Mouse (Mus musculus): ENCODE measurements around the gene Zfp609. TPM values are rescaled to one million over a fixed set of nuclear protein-coding genes. Genes with fewer than 3 reads are reported as not detected.
"Not testable (repeated sequence)": the region's sequence is repeated elsewhere in the genome, so short reads cannot be mapped to it uniquely, and the experiment has no call there.

The Zfp609 gene
- polyA plus RNA-seq, 1 experiment, result 30.4 TPM

DNA sequence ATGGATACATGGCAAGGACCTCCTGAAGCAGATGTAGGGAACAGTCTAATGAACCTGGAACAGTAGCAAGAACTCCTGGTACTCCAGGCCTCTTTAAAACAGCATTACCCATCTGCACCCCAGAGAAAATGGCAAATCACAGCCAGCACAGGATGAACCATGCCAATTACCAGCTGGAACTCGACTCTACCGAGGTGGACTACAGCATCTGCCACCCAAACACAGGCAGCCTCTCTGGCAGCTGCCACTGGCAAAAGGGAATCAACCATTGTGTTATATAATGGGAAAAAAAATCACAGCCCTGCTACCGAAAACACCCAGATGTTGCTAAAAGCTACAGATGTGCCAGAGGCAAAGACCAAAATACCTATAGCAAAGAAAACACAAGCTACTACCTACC, 34.3 kb downstream of the Zfp609 start:
- TF ChIP-seq POLR2A (IDR thresholded peaks at IDR 0.05; ENCODE audit: low read depth, low read length) (no peak), CTCF (IDR thresholded peaks at IDR 0.05; ENCODE audit: borderline replicate concordance, insufficient read depth, low read length) (no peak)
- Histone ChIP-seq H3K4me1 (ENCODE audit: control insufficient read depth, insufficient read depth, low read length) (peaks cover 17% of the 10 kb centered on the region), H3K4me3 (ENCODE audit: insufficient read depth, low read length) (no peak overlapping the region), H3K27ac (ENCODE audit: insufficient read depth, low read length) (no peak overlapping the region)

DNA sequence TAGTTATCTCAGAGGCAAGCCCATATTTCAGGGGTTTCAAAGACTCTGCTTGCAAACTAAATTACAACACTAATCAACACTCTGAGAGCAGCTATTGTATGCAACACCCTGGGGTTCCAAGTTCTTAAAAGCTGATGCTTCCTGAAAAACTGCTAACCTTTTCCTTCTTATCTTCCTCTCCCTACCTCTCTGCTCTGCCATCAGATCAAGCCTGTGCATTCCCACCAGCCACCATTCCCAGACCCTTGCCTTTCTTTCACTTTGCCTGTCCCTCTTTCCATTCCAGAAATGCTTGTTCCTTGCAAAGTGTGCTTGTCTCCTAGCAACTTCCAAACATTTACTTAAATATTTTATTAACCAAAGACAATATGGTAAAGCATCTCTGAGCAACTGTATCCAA, 35.5 kb downstream of the Zfp609 start:
- Histone ChIP-seq H3K4me1 (ENCODE audit: control insufficient read depth, insufficient read depth, low read length) (peaks cover 17% of the 10 kb centered on the region), H3K27ac (ENCODE audit: insufficient read depth, low read length) (no peak overlapping the region), H3K4me3 (ENCODE audit: insufficient read depth, low read length) (no peak overlapping the region)
- TF ChIP-seq POLR2A (IDR thresholded peaks at IDR 0.05; ENCODE audit: low read depth, low read length) (no peak), CTCF (IDR thresholded peaks at IDR 0.05; ENCODE audit: borderline replicate concordance, insufficient read depth, low read length) (no peak)

DNA sequence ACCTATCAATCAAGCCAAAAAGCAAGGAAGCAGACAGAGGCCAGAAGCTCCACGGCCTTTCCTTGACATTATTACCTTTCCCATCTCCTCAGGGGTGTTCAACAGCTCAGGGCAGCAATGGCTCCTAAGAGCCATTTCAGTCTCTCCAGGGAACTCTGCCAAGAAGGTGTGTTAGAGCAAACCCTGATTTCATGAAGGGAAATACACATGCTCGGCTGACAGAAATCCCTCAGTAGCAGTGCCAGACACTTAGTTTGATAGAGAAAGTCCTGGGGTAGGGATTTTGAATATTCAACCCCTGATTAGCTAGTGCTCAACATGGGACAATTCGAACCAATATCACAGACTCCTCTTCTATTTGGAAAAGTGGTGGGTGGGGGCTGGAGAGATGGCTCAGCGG, 36.3 kb downstream of the Zfp609 start:
- no peak overlapping the region for H3K4me3 ChIP-seq (ENCODE audit: insufficient read depth, low read length)
- TF ChIP-seq CTCF (IDR thresholded peaks at IDR 0.05; ENCODE audit: borderline replicate concordance, insufficient read depth, low read length) (no peak), POLR2A (IDR thresholded peaks at IDR 0.05; ENCODE audit: low read depth, low read length) (no peak)
- H3K4me1 ChIP-seq (ENCODE audit: control insufficient read depth, insufficient read depth, low read length), result peaks cover 17% of the 10 kb centered on the region
- H3K27ac ChIP-seq (ENCODE audit: insufficient read depth, low read length), result no peak overlapping the region

DNA sequence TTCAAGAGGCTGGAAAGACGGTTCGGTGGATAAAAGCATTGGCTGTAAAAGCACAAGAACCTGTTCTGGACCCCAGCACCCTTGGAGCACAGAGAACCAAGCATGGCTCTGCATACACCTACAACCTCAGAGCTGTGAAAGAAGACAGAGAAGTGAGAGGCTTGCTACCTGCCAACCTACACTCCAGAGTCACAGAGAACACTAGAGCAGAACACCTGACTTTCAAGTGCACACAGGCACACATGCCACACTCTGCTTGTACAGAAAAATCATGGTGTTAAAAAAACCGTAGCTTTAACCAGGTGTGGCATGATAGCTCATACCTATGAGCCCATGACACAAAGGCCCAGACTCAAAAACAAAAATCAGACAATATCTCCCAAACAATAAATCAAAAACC, 37.6 kb downstream of the Zfp609 start:
- Histone ChIP-seq H3K4me1 (ENCODE audit: control insufficient read depth, insufficient read depth, low read length) (peaks cover 12% of the 10 kb centered on the region), H3K4me3 (ENCODE audit: insufficient read depth, low read length) (no peak overlapping the region), H3K27ac (ENCODE audit: insufficient read depth, low read length) (no peak overlapping the region)
- TF ChIP-seq POLR2A (IDR thresholded peaks at IDR 0.05; ENCODE audit: low read depth, low read length) (no peak), CTCF (IDR thresholded peaks at IDR 0.05; ENCODE audit: borderline replicate concordance, insufficient read depth, low read length) (no peak)

DNA sequence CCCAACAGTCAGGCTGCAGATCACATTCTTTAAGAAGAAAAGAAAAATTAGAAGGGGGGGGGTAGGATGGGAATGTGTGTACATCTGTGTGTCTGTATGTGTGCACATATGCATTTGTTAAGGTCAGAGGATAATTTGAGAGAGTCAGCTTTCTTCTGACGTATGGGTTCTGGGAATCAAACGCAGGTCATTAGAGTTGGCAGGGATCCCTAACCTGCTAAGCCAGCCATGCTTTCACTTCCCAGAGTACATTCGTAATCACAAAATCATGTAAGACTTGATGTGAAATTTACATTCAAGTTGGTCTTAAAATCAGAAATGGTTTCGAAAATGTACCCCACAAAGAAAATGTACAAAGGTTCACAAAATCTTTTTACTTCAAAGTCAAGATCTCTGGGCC, 38.8 kb downstream of the Zfp609 start:
- peak overlapping the region; percentile 26; the same call in 1 of the 2 replicates for H3K27ac ChIP-seq (ENCODE audit: insufficient read depth, low read length)
- TF ChIP-seq POLR2A (IDR thresholded peaks at IDR 0.05; ENCODE audit: low read depth, low read length) (no peak), CTCF (IDR thresholded peaks at IDR 0.05; ENCODE audit: borderline replicate concordance, insufficient read depth, low read length) (no peak)
- no peak overlapping the region for H3K4me3 ChIP-seq (ENCODE audit: insufficient read depth, low read length)

DNA sequence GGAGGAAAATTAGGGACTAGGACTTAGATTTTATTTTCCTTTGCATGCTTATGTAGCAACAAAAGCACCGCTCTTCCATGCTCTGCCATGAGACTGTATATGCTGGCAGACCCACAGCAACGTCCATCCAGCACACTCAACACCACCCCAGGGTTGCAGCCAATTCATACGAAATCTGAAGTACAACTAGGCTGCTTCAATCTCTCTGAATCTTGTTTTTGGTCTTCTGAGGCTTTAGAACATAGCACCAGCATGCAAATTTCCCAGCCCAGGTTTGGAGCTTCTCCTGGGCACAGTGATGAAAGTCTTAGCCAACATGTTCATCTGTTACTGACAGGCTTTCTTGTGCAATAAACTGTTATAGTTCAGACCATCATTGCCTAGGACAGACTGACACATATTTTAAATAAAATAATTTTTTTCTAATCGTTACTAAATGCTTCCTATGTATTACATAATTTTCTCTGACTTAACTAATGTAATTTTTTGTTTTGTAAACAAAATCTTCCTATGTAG, 39.5 kb downstream of the Zfp609 start:
- no peak overlapping the region for H3K27ac ChIP-seq (ENCODE audit: insufficient read depth, low read length)
- TF ChIP-seq POLR2A (IDR thresholded peaks at IDR 0.05; ENCODE audit: low read depth, low read length) (no peak), CTCF (IDR thresholded peaks at IDR 0.05; ENCODE audit: borderline replicate concordance, insufficient read depth, low read length) (no peak)
- no peak overlapping the region for H3K4me3 ChIP-seq (ENCODE audit: insufficient read depth, low read length)
- H3K4me1 ChIP-seq (ENCODE audit: control insufficient read depth, insufficient read depth, low read length), result peaks cover 12% of the 10 kb centered on the region

More for the DNA sequence above, 38.8 kb downstream of the Zfp609 start:
- peaks cover 12% of the 10 kb centered on the region for H3K4me1 ChIP-seq (ENCODE audit: control insufficient read depth, insufficient read depth, low read length)

DNA sequence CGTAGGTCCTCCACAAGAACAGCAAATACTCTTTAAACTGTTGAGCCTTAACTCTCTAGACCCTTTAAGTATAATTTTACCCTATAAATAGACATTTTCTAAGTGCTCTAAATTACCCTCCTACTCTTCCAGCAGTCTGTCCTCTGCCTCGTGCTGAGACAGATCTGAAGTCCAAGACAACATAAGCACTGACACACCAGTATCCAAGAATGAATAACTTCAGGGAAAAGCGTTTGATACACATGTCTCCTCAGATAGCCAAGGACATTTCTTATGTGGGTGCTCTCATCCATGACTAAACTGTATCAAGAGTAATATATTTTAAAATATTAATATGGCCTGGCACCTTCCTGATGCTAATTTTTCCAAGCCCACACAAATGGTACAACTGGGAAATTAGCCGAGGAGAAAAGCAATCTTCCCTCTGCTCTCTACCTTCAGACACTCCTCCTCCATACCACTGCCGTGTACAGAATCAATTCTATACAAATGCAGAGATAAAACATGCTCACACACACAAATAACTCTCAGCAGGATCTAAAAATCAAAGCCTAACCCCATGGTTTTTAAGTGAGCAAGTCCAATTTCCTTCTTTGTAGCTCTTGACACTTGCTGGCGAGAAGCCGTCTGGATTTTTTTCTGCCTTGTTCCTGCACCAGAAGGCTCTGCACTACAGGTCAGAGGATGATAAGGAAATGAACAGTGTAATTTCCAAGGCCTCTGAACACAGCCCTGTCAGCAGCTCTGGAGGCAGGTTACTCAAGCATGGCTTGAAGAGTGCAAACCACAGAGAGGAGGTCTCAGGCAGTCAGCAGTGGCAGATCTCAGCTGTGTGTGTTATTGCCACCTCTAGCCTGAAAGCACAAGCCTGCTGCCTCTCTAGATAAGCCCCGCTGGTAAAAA, 40.2 kb downstream of the Zfp609 start:
- H3K4me3 ChIP-seq (ENCODE audit: insufficient read depth, low read length), result no peak overlapping the region
- H3K4me1 ChIP-seq (ENCODE audit: control insufficient read depth, insufficient read depth, low read length), result peaks cover 11% of the 10 kb centered on the region
- H3K27ac ChIP-seq (ENCODE audit: insufficient read depth, low read length), result no peak overlapping the region
- TF ChIP-seq POLR2A (IDR thresholded peaks at IDR 0.05; ENCODE audit: low read depth, low read length) (no peak), CTCF (IDR thresholded peaks at IDR 0.05; ENCODE audit: borderline replicate concordance, insufficient read depth, low read length) (no peak)

DNA sequence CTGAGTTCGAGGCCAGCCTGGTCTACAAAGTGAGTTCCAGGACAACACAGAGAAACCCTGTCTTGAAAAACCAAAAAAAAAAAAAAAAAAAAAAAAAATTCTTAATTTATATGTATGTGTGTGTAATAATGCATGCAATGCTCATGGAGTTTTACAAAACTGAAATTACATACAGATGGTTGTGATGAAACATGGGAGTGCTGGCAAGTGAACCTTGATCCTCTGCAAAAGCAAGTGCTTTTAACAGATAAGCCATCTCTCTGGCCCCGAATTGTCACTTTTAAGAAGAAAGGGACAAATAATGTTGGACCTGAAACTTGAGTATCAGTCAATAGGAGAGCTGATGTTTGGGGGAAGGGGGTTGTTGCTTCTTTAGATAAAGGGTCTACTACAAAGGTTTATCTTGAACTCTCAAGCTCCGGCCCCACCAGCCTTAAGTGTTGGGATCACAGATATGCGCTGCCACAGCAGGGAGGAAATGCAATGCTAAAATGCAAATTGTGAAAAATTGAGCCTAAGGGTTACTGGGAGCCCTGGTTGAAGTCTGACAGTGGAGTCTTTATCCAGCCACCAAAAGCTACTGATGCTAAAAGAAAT, 41.5 kb downstream of the Zfp609 start:
- no peak overlapping the region for H3K27ac ChIP-seq (ENCODE audit: insufficient read depth, low read length)
- TF ChIP-seq POLR2A (IDR thresholded peaks at IDR 0.05; ENCODE audit: low read depth, low read length), result no peak
- TF ChIP-seq CTCF (IDR thresholded peaks at IDR 0.05; ENCODE audit: borderline replicate concordance, insufficient read depth, low read length), result no peak
- peaks cover under 1% of the 10 kb centered on the region; the same call in 1 of the 2 replicates for H3K4me1 ChIP-seq (ENCODE audit: control insufficient read depth, insufficient read depth, low read length)
- no peak overlapping the region for H3K4me3 ChIP-seq (ENCODE audit: insufficient read depth, low read length)

DNA sequence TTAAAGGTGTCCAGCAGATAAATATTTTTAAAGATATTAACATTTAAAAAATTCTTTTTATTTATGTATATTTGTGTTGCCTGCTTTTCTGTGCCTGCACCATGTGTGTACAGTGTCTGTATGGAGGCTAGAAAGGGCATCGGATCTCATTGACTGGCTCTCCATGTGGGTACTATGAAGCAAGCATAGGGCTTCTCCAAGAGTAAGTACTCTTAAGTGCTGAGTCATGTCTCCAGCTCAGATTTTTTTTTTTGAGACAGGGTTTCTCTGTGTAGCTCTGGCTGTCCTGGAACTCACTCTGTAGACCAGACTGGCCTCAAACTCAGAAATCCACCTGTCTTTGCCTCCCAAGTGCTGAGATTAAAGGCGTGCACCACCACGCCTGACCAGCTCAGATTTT, 47.7 kb downstream of the Zfp609 start:
- H3K4me3 ChIP-seq (ENCODE audit: insufficient read depth, low read length); H3K4me1 ChIP-seq (ENCODE audit: control insufficient read depth, insufficient read depth, low read length); H3K27ac ChIP-seq (ENCODE audit: insufficient read depth, low read length): not testable (repeated sequence)

DNA sequence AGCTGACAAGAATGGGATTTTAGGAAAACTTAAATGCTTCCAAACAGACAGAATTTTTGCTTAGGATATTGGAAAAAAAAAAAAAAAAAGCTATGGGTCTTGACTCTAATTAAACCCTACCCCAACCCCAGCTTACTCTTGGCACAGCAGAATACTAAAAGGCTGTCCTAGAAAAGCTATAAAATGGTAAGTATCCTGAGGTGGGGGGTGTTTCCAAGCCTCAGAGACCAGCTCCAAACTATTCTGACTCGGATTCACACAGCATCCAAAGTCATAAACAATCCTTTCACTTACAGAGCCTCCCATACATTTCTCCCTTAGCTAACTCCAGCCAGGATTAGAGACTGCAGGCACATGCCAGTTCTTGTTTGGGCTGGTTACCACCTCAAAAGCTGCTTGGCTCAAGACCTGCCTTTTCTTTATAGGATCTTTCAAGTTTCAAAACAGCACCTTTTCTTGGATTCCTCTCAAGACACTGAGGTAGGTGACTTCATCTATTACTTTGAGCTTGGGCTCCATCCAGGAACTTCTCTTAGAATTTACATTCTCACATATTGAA, 50.4 kb downstream of the Zfp609 start:
- H3K4me3 ChIP-seq (ENCODE audit: insufficient read depth, low read length), result no peak overlapping the region
- H3K27ac ChIP-seq (ENCODE audit: insufficient read depth, low read length), result peak overlapping the region; percentile 17; the same call in 1 of the 2 replicates
- TF ChIP-seq CTCF (IDR thresholded peaks at IDR 0.05; ENCODE audit: borderline replicate concordance, insufficient read depth, low read length), result no peak
- no peak for TF ChIP-seq POLR2A (IDR thresholded peaks at IDR 0.05; ENCODE audit: low read depth, low read length)
- peaks cover 2% of the 10 kb centered on the region; the same call in 1 of the 2 replicates for H3K4me1 ChIP-seq (ENCODE audit: control insufficient read depth, insufficient read depth, low read length)

All from embryonic fibroblast, embryonic 13.5 days (primary cell).